Mouse (Mus musculus) megakaryocyte, embryonic 14.5 days (primary cell): ENCODE results near the gene Ctrb1.

ENCODE experiments used
- FLI1 ChIP-seq: IDR thresholded peaks from 2 replicates; pipeline ENCODE4 v1.6.1; 2012; ENCODE audit warnings: low read length, inconsistent platforms, mixed read lengths
- GATA1 ChIP-seq: IDR thresholded peaks from 3 replicates; pipeline ENCODE4 v1.6.1; 2012; ENCODE audit warnings: mixed read lengths, low read length, inconsistent platforms, borderline replicate concordance

- TF ChIP-seq GATA1 (no peak), FLI1 (no peak)
Measured at GRCm38 (mm10) chr8:111732004-111732403, 41.2 kb upstream of the Ctrb1 start.
